Mouse (Mus musculus): ENCODE results near the gene Zfp574. TPM values are rescaled to one million over a fixed set of nuclear protein-coding genes. Genes with fewer than 3 reads are reported as not detected.
A peak's percentile ranks its signal among the peaks of the same experiment; 100 is the strongest.

Gene Zfp574
- total RNA-seq, 2 experiments from 2014 or later: 4.5 to 7.5 TPM

- peak; percentile 60; the same call in 1 of the 2 replicates for ATAC-seq (replicated peaks; ENCODE audit: low FRiP score, poor library complexity, severe bottlenecking)
These were observed 33.2 kb downstream of the Zfp574 start for GRCm38 (mm10) chr7:25105411-25106160.

GRCm38 (mm10) chr7:25106790-25107502 lies 34.6 kb downstream of the Zfp574 start:
- ATAC-seq (replicated peaks; ENCODE audit: low FRiP score, poor library complexity, severe bottlenecking): no peak

- no peak for ATAC-seq (replicated peaks; ENCODE audit: low FRiP score, poor library complexity, severe bottlenecking)
These were observed 37.0 kb downstream of the Zfp574 start for GRCm38 (mm10) chr7:25109355-25109754.

- no peak for ATAC-seq (replicated peaks; ENCODE audit: low FRiP score, poor library complexity, severe bottlenecking)
These were observed 38.0 kb downstream of the Zfp574 start for GRCm38 (mm10) chr7:25110336-25110735.

- ATAC-seq (replicated peaks; ENCODE audit: low FRiP score, poor library complexity, severe bottlenecking): no peak
These were observed 40.0 kb downstream of the Zfp574 start for GRCm38 (mm10) chr7:25112178-25112955.

GRCm38 (mm10) chr7:25112956-25113603 lies 40.7 kb downstream of the Zfp574 start:
- ATAC-seq (replicated peaks; ENCODE audit: low FRiP score, poor library complexity, severe bottlenecking): no peak; the same call in 1 of the 2 replicates

GRCm38 (mm10) chr7:25120061-25120834 lies 47.9 kb downstream of the Zfp574 start:
- no peak for ATAC-seq (replicated peaks; ENCODE audit: low FRiP score, poor library complexity, severe bottlenecking)

- ATAC-seq (replicated peaks; ENCODE audit: low FRiP score, poor library complexity, severe bottlenecking): no peak
These were observed 48.9 kb downstream of the Zfp574 start for GRCm38 (mm10) chr7:25121240-25121786.

GRCm38 (mm10) chr7:25125716-25126281 lies 53.4 kb downstream of the Zfp574 start:
- no peak for ATAC-seq (replicated peaks; ENCODE audit: low FRiP score, poor library complexity, severe bottlenecking)

- no peak for ATAC-seq (replicated peaks; ENCODE audit: low FRiP score, poor library complexity, severe bottlenecking)
These were observed 55.6 kb downstream of the Zfp574 start for GRCm38 (mm10) chr7:25127971-25128370.

GRCm38 (mm10) chr7:25129390-25129979 lies 57.1 kb downstream of the Zfp574 start:
- ATAC-seq (replicated peaks; ENCODE audit: low FRiP score, poor library complexity, severe bottlenecking): no peak

- no peak for ATAC-seq (replicated peaks; ENCODE audit: low FRiP score, poor library complexity, severe bottlenecking)
These were observed 58.2 kb downstream of the Zfp574 start for GRCm38 (mm10) chr7:25130565-25130964.

- no peak for ATAC-seq (replicated peaks; ENCODE audit: low FRiP score, poor library complexity, severe bottlenecking)
These were observed 58.9 kb downstream of the Zfp574 start for GRCm38 (mm10) chr7:25131247-25131646.

- no peak for ATAC-seq (replicated peaks; ENCODE audit: low FRiP score, poor library complexity, severe bottlenecking)
These were observed 60.1 kb downstream of the Zfp574 start for GRCm38 (mm10) chr7:25132318-25132960.
